Mouse (Mus musculus) kidney, postnatal 10 days (tissue): ENCODE measurements around the gene Acod1.

ENCODE experiments used
- DNase-seq: peaks from one replicate; pipeline ENCODE4 v3.0.0; 2021; ENCODE audit warnings: mixed read lengths

Acod1 gene

DNA sequence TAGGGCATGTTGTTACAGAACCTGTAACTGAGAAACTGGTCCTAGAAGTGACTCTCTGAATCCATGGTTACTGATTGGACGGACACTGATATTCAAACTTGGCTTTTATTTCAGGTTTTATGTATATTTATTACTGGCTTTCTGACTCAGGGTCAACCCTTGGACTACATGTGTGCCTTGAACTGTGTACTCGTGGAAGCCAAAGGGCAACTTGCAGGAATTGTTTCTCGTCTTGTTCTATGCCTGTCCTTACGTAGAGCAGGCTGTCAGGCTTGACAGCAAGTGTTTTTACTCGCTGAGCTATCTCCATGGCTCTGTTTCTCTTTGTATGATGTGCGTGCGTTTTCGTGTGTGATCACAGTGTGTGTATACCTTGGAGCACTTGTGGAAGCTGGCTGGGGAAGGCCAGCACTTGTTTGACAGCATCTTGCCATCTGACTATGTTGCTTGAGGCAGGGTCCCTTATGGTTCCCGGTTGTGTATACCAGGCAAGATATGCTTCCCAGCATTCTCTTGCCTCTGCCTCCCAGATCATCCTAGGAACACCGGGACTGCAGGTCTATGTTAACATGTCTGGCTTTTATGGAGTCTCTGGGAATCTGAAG lies 56.1 kb downstream of the Acod1 start:
- DNase-seq = no peak
